Mouse (Mus musculus) v-Abl transformed pro-B cells (cell line): ENCODE data around the gene 1810043G02Rik.

Source experiments
- in situ Hi-C, 2 experiments: fragments of 400-800 bp; cut with MboI; formaldehyde crosslinking; loops; one replicate each; pipeline ENCODE4 v1.15.1; 2025; ENCODE audit not compliant: unreplicated experiment in 2 of 2

1810043G02Rik gene

GRCm38 (mm10) chr10:78028129-78028528 is 49.8 kb downstream of the 1810043G02Rik start:
- in situ Hi-C loops = loop anchor here (5.0 to 25.0 kb wide), 3 partner anchors 41 to 359 kb away; no protein-coding TSS in a partner anchor

- in situ Hi-C loops = loop anchor here (5.0 to 25.0 kb wide), 3 partner anchors 42 to 358 kb away; no protein-coding TSS in a partner anchor
Measured at GRCm38 (mm10) chr10:78029080-78029479, 50.8 kb downstream of the 1810043G02Rik start.

- in situ Hi-C loops = loop anchor here (5.0 to 25.0 kb wide), 3 partner anchors 35 to 355 kb away; partner anchors contain the start of gene Icosl (in 1 of the 2)
Measured at GRCm38 (mm10) chr10:78031987-78032386, 53.7 kb downstream of the 1810043G02Rik start.
